Mouse (Mus musculus) spleen, postnatal 14 days (tissue): ENCODE data around the gene Lrrc7.

Experiments
- DNase-seq, 2 experiments: peaks; one replicate each; pipeline ENCODE4 v3.0.0; 2021 to 2022; ENCODE audit warnings: low spot score in 2 of 2

Lrrc7 gene

GRCm38 (mm10) chr3:158365801-158366200 is 196.2 kb downstream of the Lrrc7 start:
- no peak for DNase-seq

- no peak for DNase-seq
These were observed 199.9 kb downstream of the Lrrc7 start for GRCm38 (mm10) chr3:158362091-158362490.

GRCm38 (mm10) chr3:158356706-158357105 is 205.3 kb downstream of the Lrrc7 start:
- DNase-seq = no peak

GRCm38 (mm10) chr3:158356194-158356593 is 205.8 kb downstream of the Lrrc7 start:
- no peak for DNase-seq

GRCm38 (mm10) chr3:158340808-158341207 is 221.2 kb downstream of the Lrrc7 start:
- no peak for DNase-seq

- no peak for DNase-seq
These were observed 231.9 kb downstream of the Lrrc7 start for GRCm38 (mm10) chr3:158330085-158330484.

- DNase-seq = no peak
These were observed 251.6 kb downstream of the Lrrc7 start for GRCm38 (mm10) chr3:158310391-158310790.

GRCm38 (mm10) chr3:158307415-158307814 is 254.6 kb downstream of the Lrrc7 start:
- DNase-seq = no peak

- DNase-seq = no peak
These were observed 263.3 kb downstream of the Lrrc7 start for GRCm38 (mm10) chr3:158298732-158299131.

- DNase-seq = no peak
These were observed 267.0 kb downstream of the Lrrc7 start for GRCm38 (mm10) chr3:158295041-158295440.

GRCm38 (mm10) chr3:158284431-158284830 is 277.6 kb downstream of the Lrrc7 start:
- no peak for DNase-seq

GRCm38 (mm10) chr3:158278631-158279030 is 283.4 kb downstream of the Lrrc7 start:
- DNase-seq = no peak

- DNase-seq = no peak
These were observed 289.3 kb downstream of the Lrrc7 start for GRCm38 (mm10) chr3:158272700-158273099.

- no peak for DNase-seq
These were observed 291.1 kb downstream of the Lrrc7 start for GRCm38 (mm10) chr3:158270887-158271286.

- no peak for DNase-seq
These were observed 309.4 kb downstream of the Lrrc7 start for GRCm38 (mm10) chr3:158252576-158252975.

- no peak for DNase-seq
These were observed 314.3 kb downstream of the Lrrc7 start for GRCm38 (mm10) chr3:158247672-158248071.

- no peak for DNase-seq
These were observed 351.4 kb downstream of the Lrrc7 start for GRCm38 (mm10) chr3:158210657-158211056.

GRCm38 (mm10) chr3:158210026-158210425 is 352.0 kb downstream of the Lrrc7 start:
- DNase-seq = no peak

GRCm38 (mm10) chr3:158207840-158208239 is 354.2 kb downstream of the Lrrc7 start:
- no peak for DNase-seq

- DNase-seq = no peak
These were observed 359.2 kb downstream of the Lrrc7 start for GRCm38 (mm10) chr3:158202776-158203175.

GRCm38 (mm10) chr3:158195426-158195825 is 366.6 kb downstream of the Lrrc7 start:
- DNase-seq = no peak

GRCm38 (mm10) chr3:158193229-158193628 is 368.8 kb downstream of the Lrrc7 start:
- DNase-seq = no peak

- DNase-seq = no peak
These were observed 386.9 kb downstream of the Lrrc7 start for GRCm38 (mm10) chr3:158174880-158175735.

GRCm38 (mm10) chr3:158169180-158169579 is 392.8 kb downstream of the Lrrc7 start:
- no peak for DNase-seq
